Mouse (Mus musculus) retina, postnatal 1 day (tissue): ENCODE data around the gene Taar2.

Experiments used
- DNase-seq: peaks from one replicate; pipeline ENCODE4 v3.0.0-alpha.2; 2012

Gene Taar2

GRCm38 (mm10) chr10:23986419-23986818, 48.0 kb downstream of the Taar2 start:
- no peak for DNase-seq
